Mouse (Mus musculus): ENCODE measurements around the gene Sugct.

DNA sequence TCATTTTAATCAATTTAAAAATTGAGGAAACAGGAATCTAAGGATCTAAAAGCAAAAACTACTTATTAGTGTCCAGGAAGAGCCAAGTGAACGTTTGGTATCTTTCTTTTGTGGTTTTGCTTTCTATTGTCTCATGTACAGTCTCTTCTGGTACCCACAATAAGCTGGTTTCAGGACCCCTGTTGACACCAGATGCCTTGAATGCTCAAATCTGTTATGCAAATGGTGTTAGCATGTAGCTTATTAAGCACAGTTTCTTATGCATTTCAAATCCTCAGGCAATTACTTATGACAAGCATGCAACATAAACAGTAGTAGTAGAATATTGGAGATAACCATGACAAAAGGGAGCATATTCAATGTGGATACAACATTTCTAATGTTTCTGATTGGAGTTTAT lies 407.0 kb downstream of the Sugct start:
- TF ChIP-seq CTCF (IDR thresholded peaks at IDR 0.05; ENCODE audit: insufficient read depth, low read length) (no peak), POLR2A (IDR thresholded peaks at IDR 0.05; ENCODE audit: borderline replicate concordance, extremely low read depth, low read depth, low read length) (no peak)

Data from lung, adult 2 months (tissue).